Mouse (Mus musculus): ENCODE measurements at regions not wholly inside any gene's neighbourhood (a gene's known extent, or its start where the extent isn't known, plus 50 kb on each side); places are given as distances from the start of the nearest gene placed in this dataset.

- no peak for TF ChIP-seq CEBPB (IDR thresholded peaks at IDR 0.05; ENCODE audit: low read depth)
- TF ChIP-seq CTCF (IDR thresholded peaks at IDR 0.05; ENCODE audit: control insufficient read depth, insufficient read depth, insufficient read length) = no peak
- TF ChIP-seq USF1 (IDR thresholded peaks at IDR 0.05; ENCODE audit: low read depth) = no peak
- no peak for TF ChIP-seq MYOG (IDR thresholded peaks at IDR 0.05; ENCODE audit: control insufficient read depth, extremely low read depth, insufficient read length)
These were observed 287.4 kb upstream of the Pkdcc start for GRCm38 (mm10) chr17:82927681-82928080.
